ENCODE assay signal across 8 mouse cellular contexts in the genomic region with DNA sequence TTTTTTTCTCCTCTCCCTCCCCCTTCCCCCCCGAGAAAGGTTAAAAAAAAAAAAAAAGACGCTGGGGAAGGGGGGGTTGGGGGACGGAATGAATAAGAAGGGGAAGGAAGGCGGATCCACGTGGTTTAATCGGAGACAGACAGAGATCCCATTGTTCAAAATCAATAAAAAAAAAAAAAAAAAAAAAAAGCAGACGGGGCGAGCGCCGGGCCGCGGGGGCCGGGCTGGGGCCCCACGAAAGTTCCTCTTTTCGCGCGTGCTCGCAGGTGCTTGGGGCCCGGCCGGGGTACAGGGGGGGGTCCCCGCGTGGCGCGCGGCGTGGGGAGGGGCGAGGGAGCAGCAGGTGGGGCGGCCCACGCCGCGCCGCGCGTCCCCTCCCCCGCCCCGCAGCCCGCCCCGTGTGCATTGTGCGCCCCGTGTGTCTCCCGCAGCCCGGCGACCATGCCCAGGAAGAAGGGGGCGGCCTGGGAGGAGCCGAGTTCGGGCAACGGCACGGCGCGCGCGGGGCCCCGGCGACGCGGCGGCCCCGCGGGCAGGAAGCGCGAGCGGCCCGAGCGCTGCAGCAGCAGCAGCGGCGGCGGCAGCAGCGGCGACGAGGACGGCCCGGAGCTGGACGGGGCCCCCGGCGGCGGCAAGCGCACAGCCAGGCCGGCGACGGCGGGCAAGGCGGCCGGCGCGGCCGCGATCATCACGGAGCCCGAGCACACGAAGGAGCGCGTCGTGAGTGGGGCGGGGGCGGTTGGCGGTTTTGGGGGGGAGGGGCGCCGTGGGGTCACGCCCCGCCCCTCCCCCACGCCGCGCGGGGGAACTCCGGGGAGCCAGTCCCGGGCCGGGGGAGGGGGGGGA. TPM values are rescaled to one million over a fixed set of nuclear protein-coding genes. Genes with fewer than 3 reads are reported as not detected.
A peak's percentile ranks its signal among the peaks of the same experiment; 100 is the strongest.
DNase-seq lines count a peak whose midpoint lies in the region; ATAC-seq and TF ChIP-seq lines count a peak whose summit lies in the region.

No protein-coding gene starts in this region.

- WGBS in forebrain, embryonic 10.5 days = 2% methylated on average over 87 of the region's 107 CpGs
- WGBS in intestine, embryonic 14.5 days = under 1% methylated on average over 48 of the region's 107 CpGs
- 9% methylated on average over 77 of the region's 107 CpGs for WGBS in spleen, adult 2 months

- no peak for TF ChIP-seq CTCF in G1E (IDR thresholded peaks at IDR 0.05; ENCODE audit: low read depth, low read length)
- TF ChIP-seq CTCF in spleen, adult 2 months (IDR thresholded peaks at IDR 0.05; ENCODE audit: extremely low read depth, insufficient read depth, insufficient read length, insufficient replicate concordance) = no peak

- peaks cover 63% of the 10 kb centered on the region for H3K4me1 ChIP-seq in G1E (ENCODE audit: insufficient read depth, low read depth, low read length)
- H3K4me1 ChIP-seq in forebrain, embryonic 10.5 days = peaks cover 61% of the 10 kb centered on the region
- peaks cover 36% of the 10 kb centered on the region for H3K4me1 ChIP-seq in intestine, embryonic 14.5 days (replicated peaks; ENCODE audit: control insufficient read depth, insufficient read depth, low read length)
- H3K4me1 ChIP-seq in spleen, adult 2 months (ENCODE audit: control insufficient read depth, insufficient read depth, insufficient read length) = peaks cover 3% of the 10 kb centered on the region; the same call in 1 of the 2 replicates

- DNase-seq in cerebellum, postnatal 14 days = peak; percentile 41 to 59
- no peak for DNase-seq in cerebellum, adult 9-10 months
- peak; percentile 49 for DNase-seq in G1E (ENCODE audit: low spot score)
- DNase-seq in forebrain, embryonic 10.5 days (ENCODE audit: extremely low spot score, low spot score) = peak; percentile 55
- DNase-seq in intestine, embryonic 14.5 days (ENCODE audit: low spot score) = peak; percentile 75
- peak; percentile 41 for DNase-seq in lung, postnatal 36 days
- DNase-seq in spleen, adult 2 months (ENCODE audit: low read depth in 1 of 2, low spot score in 2 of 2) = peak in 1 of 2 experiments; percentile 63
- no peak for DNase-seq in frontal cortex, postnatal 25 days (ENCODE audit: low spot score in 2 of 2)

- no peaks in the 10 kb centered on the region for H3K27me3 ChIP-seq in G1E (ENCODE audit: insufficient read depth, low read length)
- peaks cover 33% of the 10 kb centered on the region for H3K27me3 ChIP-seq in forebrain, embryonic 10.5 days (ENCODE audit: poor library complexity, severe bottlenecking)
- peaks cover 19% of the 10 kb centered on the region for H3K27me3 ChIP-seq in intestine, embryonic 14.5 days (replicated peaks; ENCODE audit: control insufficient read depth, insufficient read depth, low read length)
- no peaks in the 10 kb centered on the region for H3K27me3 ChIP-seq in spleen, adult 2 months (ENCODE audit: control insufficient read depth, insufficient read depth, low read length)

- H3K9me3 ChIP-seq in G1E (replicated peaks) = no peaks in the 10 kb centered on the region
- no peaks in the 10 kb centered on the region for H3K9me3 ChIP-seq in forebrain, embryonic 10.5 days
- H3K9me3 ChIP-seq in intestine, embryonic 14.5 days (ENCODE audit: control insufficient read depth, low read length) = no peaks in the 10 kb centered on the region

- TF ChIP-seq POLR2A in spleen, adult 2 months (IDR thresholded peaks at IDR 0.05; ENCODE audit: low read depth, low read length) = no peak

- H3K36me3 ChIP-seq in G1E (replicated peaks) = peaks cover 40% of the 10 kb centered on the region
- H3K36me3 ChIP-seq in forebrain, embryonic 10.5 days (replicated peaks) = peaks cover 35% of the 10 kb centered on the region
- peaks cover 17% of the 10 kb centered on the region for H3K36me3 ChIP-seq in intestine, embryonic 14.5 days (ENCODE audit: control insufficient read depth, insufficient read depth, low read length)
- H3K36me3 ChIP-seq in spleen, adult 2 months (ENCODE audit: control insufficient read depth, insufficient read depth, low read length) = peaks cover 2% of the 10 kb centered on the region

- H3K4me3 ChIP-seq in G1E (ENCODE audit: low read depth, low read length) = peak overlapping the region; percentile 79
- peak overlapping the region; percentile 89 for H3K4me3 ChIP-seq in forebrain, embryonic 10.5 days
- H3K4me3 ChIP-seq in intestine, embryonic 14.5 days (ENCODE audit: low read depth, low read length) = peak overlapping the region; percentile 84
- peak overlapping the region; percentile 100 for H3K4me3 ChIP-seq in spleen, adult 2 months (ENCODE audit: extremely low read depth, insufficient read depth, insufficient read length)

- peak overlapping the region; percentile 84 for H3K4me2 ChIP-seq in intestine, embryonic 14.5 days (ENCODE audit: low read length)

- H3K9ac ChIP-seq in intestine, embryonic 14.5 days (ENCODE audit: low read length) = peak overlapping the region; percentile 96

- H3K27ac ChIP-seq in forebrain, embryonic 10.5 days = peak overlapping the region; percentile 100
- peak overlapping the region; percentile 98 for H3K27ac ChIP-seq in intestine, embryonic 14.5 days (ENCODE audit: low read depth)
- H3K27ac ChIP-seq in spleen, adult 2 months (ENCODE audit: insufficient read depth, low read length) = peak overlapping the region; percentile 97

- no peak for ATAC-seq in G1E (ENCODE audit: extremely low read depth, insufficient number of reproducible peaks, low FRiP score, poor library complexity, severe bottlenecking)
- ATAC-seq in intestine, embryonic 14.5 days (replicated peaks; ENCODE audit: low FRiP score, low TSS enrichment, low read depth) = peak; percentile 25; the same call in 1 of the 2 replicates

RNA-seq across cellular contexts. Expression of gene Rcc2, which starts 1.6 kb away (rescaled TPM):
- total RNA-seq in G1E (2014; fragmentation: Nextera tagmentation) = 205 and 239 TPM in 2 replicates
- total RNA-seq in G1E (2017) = 106 and 117 TPM in 2 replicates
- polyA plus RNA-seq in G1E (2012) = 443 and 525 TPM in 2 replicates
- 40.8 and 44.7 TPM in 2 replicates for polyA plus RNA-seq in forebrain, embryonic 10.5 days (2016; fragmentation: Nextera tagmentation; extraction: Ambion mirVana)
- polyA plus RNA-seq in intestine, embryonic 14.5 days (2014; fragmentation: Nextera tagmentation; extraction: Ambion mirVana) = 29.8 and 30.7 TPM in 2 replicates
- polyA plus RNA-seq in spleen, adult 2 months (2012; rRNA removed) = 86.9 and 101 TPM in 2 replicates

RNA-seq across cellular contexts. Expression of gene Arhgef10l, which starts 36.1 kb away (rescaled TPM):
- total RNA-seq in G1E (2014; fragmentation: Nextera tagmentation) (19.4 and 25.0 TPM in 2 replicates), G1E (2017) (24.7 and 27.4 TPM in 2 replicates)
- 32.6 and 43.4 TPM in 2 replicates for polyA plus RNA-seq in G1E (2012)
- polyA plus RNA-seq in forebrain, embryonic 10.5 days (2016; fragmentation: Nextera tagmentation; extraction: Ambion mirVana) = 22.1 and 23.0 TPM in 2 replicates
- 15.2 and 16.3 TPM in 2 replicates for polyA plus RNA-seq in intestine, embryonic 14.5 days (2014; fragmentation: Nextera tagmentation; extraction: Ambion mirVana)
- 7.9 and 12.3 TPM in 2 replicates for polyA plus RNA-seq in spleen, adult 2 months (2012; rRNA removed)

RNA-seq across cellular contexts. Expression of gene Padi6, which starts 40.5 kb away (rescaled TPM):
- total RNA-seq in G1E (2014; fragmentation: Nextera tagmentation) = not detected in 2 replicates
- not detected in 2 replicates for total RNA-seq in G1E (2017)
- polyA plus RNA-seq in G1E (2012) = not detected in 2 replicates
- polyA plus RNA-seq in forebrain, embryonic 10.5 days (2016; fragmentation: Nextera tagmentation; extraction: Ambion mirVana) = not detected in 2 replicates
- 0.07 TPM in 1 of 2 replicates, not detected in the other for polyA plus RNA-seq in intestine, embryonic 14.5 days (2014; fragmentation: Nextera tagmentation; extraction: Ambion mirVana)
- 0.05 and 0.09 TPM in 2 replicates for polyA plus RNA-seq in spleen, adult 2 months (2012; rRNA removed)

Comparison
In these comparisons a context has a peak if more than half of its experiments do, and no peak if none do; other contexts are left out.
1. DNase-seq: peak in cerebellum, postnatal 14 days (2 of 2), G1E (single experiment), forebrain, embryonic 10.5 days (single experiment), intestine, embryonic 14.5 days (single experiment) and lung, postnatal 36 days (single experiment); none in cerebellum, adult 9-10 months (single experiment) and frontal cortex, postnatal 25 days (0 of 2).
2. Peak in every context shown above with its lines, with median percentiles within 50 percentile points of each other: H3K4me3 ChIP-seq and H3K27ac ChIP-seq.